Mouse (Mus musculus): ENCODE measurements around the gene Tmem189. TPM values are rescaled to one million over a fixed set of nuclear protein-coding genes. Genes with fewer than 3 reads are reported as not detected.

Gene Tmem189
- total and polyA plus RNA-seq, 2 experiments from 2014 or later = 39.3 to 76.8 TPM

- Histone ChIP-seq H3K4me2 (ENCODE audit: low read depth, low read length) (no peak overlapping the region), H3K27ac (ENCODE audit: low read depth) (no peak overlapping the region), H3K4me1 (ENCODE audit: control insufficient read depth, insufficient read depth) (no peaks in the 10 kb centered on the region), H3K27me3 (ENCODE audit: control insufficient read depth, insufficient read depth, low read length) (no peaks in the 10 kb centered on the region), H3K9ac (replicated peaks; ENCODE audit: low read depth, low read length) (no peak overlapping the region), H3K9me3 (replicated peaks; ENCODE audit: control insufficient read depth, low read length) (no peaks in the 10 kb centered on the region), H3K36me3 (replicated peaks; ENCODE audit: control insufficient read depth, insufficient read depth, low read length) (no peaks in the 10 kb centered on the region), H3K4me3 (ENCODE audit: low read depth, low read length) (no peak overlapping the region)
- TF ChIP-seq CTCF (IDR thresholded peaks at IDR 0.05; ENCODE audit: low read depth) = no peak
- no peak for TF ChIP-seq EP300 (IDR thresholded peaks at IDR 0.05; ENCODE audit: low read depth)
- DNase-seq (ENCODE audit: low spot score) (no peak), ATAC-seq (ENCODE audit: insufficient read depth, low read depth) (no peak)
- 38% methylated on average over 12 of the region's 13 CpGs for WGBS
These were observed 37.5 kb upstream of the Tmem189 start for GRCm38 (mm10) chr2:167727161-167727560.

- Histone ChIP-seq H3K9me3 (replicated peaks; ENCODE audit: control insufficient read depth, low read length) (no peaks in the 10 kb centered on the region), H3K9ac (replicated peaks; ENCODE audit: low read depth, low read length) (no peak overlapping the region), H3K4me1 (ENCODE audit: control insufficient read depth, insufficient read depth) (no peaks in the 10 kb centered on the region), H3K36me3 (replicated peaks; ENCODE audit: control insufficient read depth, insufficient read depth, low read length) (no peaks in the 10 kb centered on the region), H3K4me2 (ENCODE audit: low read depth, low read length) (no peak overlapping the region), H3K4me3 (ENCODE audit: low read depth, low read length) (no peak overlapping the region), H3K27ac (ENCODE audit: low read depth) (no peak overlapping the region), H3K27me3 (ENCODE audit: control insufficient read depth, insufficient read depth, low read length) (no peaks in the 10 kb centered on the region)
- no peak for TF ChIP-seq EP300 (IDR thresholded peaks at IDR 0.05; ENCODE audit: low read depth)
- no peak for TF ChIP-seq CTCF (IDR thresholded peaks at IDR 0.05; ENCODE audit: low read depth)
- 91% methylated on average over 10 of the region's 10 CpGs for WGBS
- ATAC-seq (ENCODE audit: insufficient read depth, low read depth) (no peak), DNase-seq (ENCODE audit: low spot score) (no peak)
These were observed 36.3 kb upstream of the Tmem189 start for GRCm38 (mm10) chr2:167725879-167726278.

GRCm38 (mm10) chr2:167723589-167724206, 34.1 kb upstream of the Tmem189 start:
- DNase-seq (ENCODE audit: low spot score) = no peak
- H3K4me1 ChIP-seq (ENCODE audit: control insufficient read depth, insufficient read depth) = no peaks in the 10 kb centered on the region
- H3K27me3 ChIP-seq (ENCODE audit: control insufficient read depth, insufficient read depth, low read length) = no peaks in the 10 kb centered on the region
- no peak overlapping the region for H3K4me2 ChIP-seq (ENCODE audit: low read depth, low read length)
- TF ChIP-seq CTCF (IDR thresholded peaks at IDR 0.05; ENCODE audit: low read depth) = no peak
- TF ChIP-seq EP300 (IDR thresholded peaks at IDR 0.05; ENCODE audit: low read depth) = no peak
- H3K9ac ChIP-seq (replicated peaks; ENCODE audit: low read depth, low read length) = no peak overlapping the region
- no peaks in the 10 kb centered on the region for H3K9me3 ChIP-seq (replicated peaks; ENCODE audit: control insufficient read depth, low read length)
- no peaks in the 10 kb centered on the region for H3K36me3 ChIP-seq (replicated peaks; ENCODE audit: control insufficient read depth, insufficient read depth, low read length)
- no peak overlapping the region for H3K27ac ChIP-seq (ENCODE audit: low read depth)
- 80% methylated on average over 11 of the region's 11 CpGs for WGBS
- H3K4me3 ChIP-seq (ENCODE audit: low read depth, low read length) = no peak overlapping the region
- no peak for ATAC-seq (ENCODE audit: insufficient read depth, low read depth)

GRCm38 (mm10) chr2:167722538-167722937, 32.9 kb upstream of the Tmem189 start:
- no peak for TF ChIP-seq EP300 (IDR thresholded peaks at IDR 0.05; ENCODE audit: low read depth)
- no peak for TF ChIP-seq CTCF (IDR thresholded peaks at IDR 0.05; ENCODE audit: low read depth)
- WGBS = 73% methylated on average over 6 of the region's 6 CpGs
- ATAC-seq (ENCODE audit: insufficient read depth, low read depth) (no peak), DNase-seq (ENCODE audit: low spot score) (no peak)
- Histone ChIP-seq H3K9me3 (replicated peaks; ENCODE audit: control insufficient read depth, low read length) (no peaks in the 10 kb centered on the region), H3K4me3 (ENCODE audit: low read depth, low read length) (no peak overlapping the region), H3K27me3 (ENCODE audit: control insufficient read depth, insufficient read depth, low read length) (no peaks in the 10 kb centered on the region), H3K36me3 (replicated peaks; ENCODE audit: control insufficient read depth, insufficient read depth, low read length) (no peaks in the 10 kb centered on the region), H3K27ac (ENCODE audit: low read depth) (no peak overlapping the region), H3K4me2 (ENCODE audit: low read depth, low read length) (no peak overlapping the region), H3K9ac (replicated peaks; ENCODE audit: low read depth, low read length) (no peak overlapping the region), H3K4me1 (ENCODE audit: control insufficient read depth, insufficient read depth) (no peaks in the 10 kb centered on the region)

GRCm38 (mm10) chr2:167721159-167721882, 31.7 kb upstream of the Tmem189 start:
- TF ChIP-seq CTCF (IDR thresholded peaks at IDR 0.05; ENCODE audit: low read depth) (no peak), EP300 (IDR thresholded peaks at IDR 0.05; ENCODE audit: low read depth) (no peak)
- Histone ChIP-seq H3K4me2 (ENCODE audit: low read depth, low read length) (no peak overlapping the region), H3K9me3 (replicated peaks; ENCODE audit: control insufficient read depth, low read length) (no peaks in the 10 kb centered on the region), H3K27ac (ENCODE audit: low read depth) (no peak overlapping the region), H3K36me3 (replicated peaks; ENCODE audit: control insufficient read depth, insufficient read depth, low read length) (no peaks in the 10 kb centered on the region), H3K4me1 (ENCODE audit: control insufficient read depth, insufficient read depth) (no peaks in the 10 kb centered on the region), H3K9ac (replicated peaks; ENCODE audit: low read depth, low read length) (no peak overlapping the region), H3K27me3 (ENCODE audit: control insufficient read depth, insufficient read depth, low read length) (no peaks in the 10 kb centered on the region), H3K4me3 (ENCODE audit: low read depth, low read length) (no peak overlapping the region)
- DNase-seq (ENCODE audit: low spot score) = no peak
- WGBS = 73% methylated on average over 11 of the region's 11 CpGs
- ATAC-seq (ENCODE audit: insufficient read depth, low read depth) = no peak

All from heart, postnatal 0 days (tissue).